Mouse (Mus musculus): ENCODE results near the gene Ifi211.
"Not testable (repeated sequence)": the region's sequence is repeated elsewhere in the genome, so short reads cannot be mapped to it uniquely, and the experiment has no call there.

- TF ChIP-seq CTCF, EP300 (IDR thresholded peaks at IDR 0.05; ENCODE audit: low read depth): not testable (repeated sequence)
Observed at GRCm38 (mm10) chr1:173949044-173949443, 36.2 kb upstream of the Ifi211 start.
